Mouse (Mus musculus): ENCODE data around the gene Atrip.
A peak's percentile ranks its signal among the peaks of the same experiment; 100 is the strongest.

Atrip gene

DNA sequence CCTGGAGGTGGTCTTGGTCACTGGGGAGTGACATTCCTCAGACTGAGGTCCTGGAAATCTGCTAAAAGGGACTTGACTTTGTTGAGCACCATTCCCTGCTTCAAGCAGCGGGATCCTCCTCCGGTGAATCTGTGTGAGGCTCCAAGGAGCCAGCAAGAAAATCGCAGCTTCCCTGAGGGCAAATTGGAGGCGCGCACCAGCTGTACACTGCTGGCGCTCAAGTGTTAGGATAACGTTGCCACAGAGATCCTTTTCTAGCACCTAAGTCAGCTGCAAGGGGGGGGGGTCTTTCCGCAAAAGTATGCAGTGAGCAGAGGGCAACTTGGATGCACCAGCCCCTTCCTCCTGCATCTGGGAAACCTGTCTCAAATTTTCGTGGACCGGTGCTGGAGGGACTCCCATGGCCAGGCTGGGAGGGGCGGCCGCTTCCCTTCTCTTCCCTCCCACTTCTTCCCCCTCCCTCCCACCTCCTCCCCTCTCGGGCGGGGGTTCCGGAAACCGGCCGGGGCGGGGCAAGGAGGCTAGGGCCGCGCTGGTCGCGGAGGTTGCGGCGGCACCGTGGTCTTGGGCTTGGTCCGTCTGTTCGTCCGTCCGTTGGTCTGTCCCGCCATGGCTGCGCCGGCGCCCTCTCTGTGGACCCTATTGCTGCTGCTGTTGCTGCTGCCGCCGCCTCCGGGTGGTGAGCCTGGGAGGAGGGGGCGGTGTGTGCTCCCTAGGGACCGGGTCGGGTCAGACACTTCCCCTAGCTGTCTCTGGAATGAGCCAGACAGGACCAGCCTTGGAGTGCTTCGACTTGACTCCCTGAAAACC, 35.6 kb downstream of the Atrip start, which contains the start of gene Shisa5:
TSS of gene Shisa5 (plus strand) at position 480 of the 810 bp plus-strand sequence.
- no peak for DNase-seq (ENCODE audit: low spot score)

DNA sequence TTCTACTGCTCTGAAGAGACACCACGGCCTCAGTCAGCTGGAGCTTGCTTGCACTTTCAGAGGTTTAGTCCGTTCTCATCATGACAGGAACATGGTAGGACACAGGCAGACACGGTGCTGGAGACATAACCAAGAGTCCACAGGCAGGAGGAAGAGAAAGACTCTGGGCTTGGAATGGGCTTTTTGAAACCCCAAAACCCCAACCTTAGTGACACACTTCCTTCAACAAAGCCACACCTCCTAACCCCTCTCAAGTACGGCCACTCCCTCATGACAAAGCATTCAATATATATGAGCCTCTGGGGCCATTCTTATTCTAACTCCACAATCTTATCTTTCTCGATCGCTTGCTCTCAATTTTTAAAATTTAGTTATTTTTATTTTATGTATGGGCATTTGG, 41.5 kb downstream of the Atrip start:
- DNase-seq (ENCODE audit: low spot score) = no peak

DNA sequence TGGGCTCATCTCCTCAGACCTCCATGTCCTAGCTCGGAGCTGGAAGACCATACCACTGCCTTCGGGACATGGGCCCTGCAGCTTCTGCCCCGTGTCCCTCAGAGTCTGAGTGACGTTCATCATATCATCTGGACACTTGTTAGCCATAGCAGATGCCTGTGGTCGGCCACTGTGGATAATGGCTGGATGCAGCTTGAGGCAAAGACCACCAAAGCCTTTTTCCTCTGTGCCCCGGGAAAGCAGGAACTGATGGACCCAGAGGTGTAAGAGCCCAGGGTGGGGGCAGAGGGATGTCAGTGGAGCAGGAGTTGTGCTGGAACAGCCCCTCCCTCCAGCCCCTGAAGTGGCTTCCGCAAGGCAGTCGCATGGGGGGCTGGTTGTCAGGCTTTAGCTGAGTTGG, 42.2 kb downstream of the Atrip start:
- no peak for DNase-seq (ENCODE audit: low spot score)

DNA sequence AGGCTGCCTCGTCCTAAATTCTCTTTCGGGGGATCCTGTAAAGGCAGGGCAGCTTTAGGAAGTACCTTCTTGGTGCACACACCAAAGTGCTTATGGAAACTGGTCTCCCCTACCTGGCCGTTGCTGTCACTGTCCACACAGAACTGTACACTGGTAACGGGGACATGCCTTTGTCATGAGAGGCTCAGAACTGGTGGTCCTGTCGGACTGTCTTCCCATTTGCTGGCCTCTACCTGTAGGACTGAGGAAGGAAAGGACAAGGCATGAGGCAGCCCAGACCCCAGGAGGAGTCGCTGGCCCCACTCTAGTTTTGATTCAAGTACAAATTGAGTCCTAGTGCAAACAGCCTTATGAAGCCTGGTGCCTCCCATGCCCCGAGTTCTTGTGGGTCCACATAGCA, 42.9 kb downstream of the Atrip start:
- DNase-seq (ENCODE audit: low spot score) = no peak

DNA sequence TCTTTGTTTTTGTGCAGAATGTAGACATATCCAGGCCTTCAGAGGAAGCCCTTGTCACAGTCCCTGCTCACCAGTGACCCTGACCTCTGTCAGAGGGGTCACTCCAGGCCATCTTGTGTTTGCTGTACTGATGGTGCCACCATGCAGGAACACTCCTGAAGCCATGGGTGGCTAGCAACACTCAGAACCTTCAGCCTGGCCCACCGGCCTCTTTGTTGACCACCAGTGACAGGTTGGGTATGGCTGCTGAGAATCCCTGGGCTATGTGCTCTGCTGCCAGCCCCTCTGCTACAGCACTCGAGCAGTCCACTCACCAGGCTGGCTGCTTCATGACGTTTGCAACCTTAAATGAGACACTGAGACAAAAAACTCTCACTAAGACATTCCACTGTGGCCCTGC, 43.6 kb downstream of the Atrip start:
- no peak for DNase-seq (ENCODE audit: low spot score)

DNA sequence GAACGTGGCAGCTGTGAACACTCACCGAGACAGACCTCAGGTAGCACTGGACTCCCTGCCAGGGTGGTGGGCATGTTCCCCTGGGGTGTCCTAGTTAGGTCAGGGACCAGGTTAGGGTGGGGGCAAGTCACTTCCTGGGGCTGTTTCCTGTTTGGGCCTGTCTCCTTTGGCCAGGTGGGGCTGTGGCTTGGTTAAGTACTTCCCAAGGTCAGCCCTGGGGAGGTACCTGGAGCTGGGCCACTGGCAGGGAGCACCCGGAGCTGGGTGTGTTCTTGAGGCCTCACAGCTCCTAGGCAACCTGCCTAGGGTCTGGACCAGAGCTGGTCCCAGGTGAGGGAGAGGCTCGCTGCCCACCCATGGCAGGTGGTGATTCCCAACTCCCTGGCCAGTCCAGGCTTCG, 45.0 kb downstream of the Atrip start:
- no peak for DNase-seq (ENCODE audit: low spot score)

DNA sequence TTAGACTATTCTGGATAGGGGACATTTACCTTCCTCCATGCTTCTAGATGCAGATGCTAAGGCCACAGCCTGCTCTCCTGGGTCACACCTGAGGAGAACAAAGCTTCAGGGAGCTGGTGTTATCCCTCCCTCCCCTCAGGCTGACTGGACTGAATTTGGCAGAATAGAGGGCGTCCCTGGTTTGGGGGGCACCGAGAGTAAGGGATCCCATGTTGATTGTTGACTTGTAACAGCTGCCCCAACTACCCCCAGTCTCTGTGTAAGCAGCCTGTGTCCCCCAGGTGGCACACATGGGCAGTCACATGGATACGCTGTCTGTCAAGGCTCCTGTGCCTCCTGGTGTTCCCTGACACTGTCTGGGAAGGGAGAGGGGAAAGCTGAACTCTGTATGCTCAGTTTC, 45.5 kb downstream of the Atrip start:
- no peak for DNase-seq (ENCODE audit: low spot score)

DNA sequence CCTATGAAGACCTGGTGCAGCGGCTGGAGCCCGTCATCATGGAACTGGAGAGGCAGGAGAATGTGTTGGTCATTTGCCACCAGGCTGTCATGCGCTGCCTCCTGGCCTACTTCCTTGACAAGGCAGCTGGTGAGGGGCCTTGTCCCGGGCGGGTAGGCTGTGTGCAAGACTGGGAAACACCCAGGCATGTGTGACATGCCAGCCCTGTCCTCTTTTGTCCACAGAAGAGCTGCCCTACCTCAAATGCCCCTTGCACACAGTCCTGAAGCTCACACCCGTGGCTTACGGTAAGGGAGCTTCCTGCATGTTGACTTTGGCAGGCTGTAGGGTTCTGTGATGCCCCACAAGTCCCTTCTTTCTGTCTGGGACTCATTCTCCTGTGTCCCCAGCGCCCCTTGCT, 46.4 kb downstream of the Atrip start:
- no peak for DNase-seq (ENCODE audit: low spot score)

DNA sequence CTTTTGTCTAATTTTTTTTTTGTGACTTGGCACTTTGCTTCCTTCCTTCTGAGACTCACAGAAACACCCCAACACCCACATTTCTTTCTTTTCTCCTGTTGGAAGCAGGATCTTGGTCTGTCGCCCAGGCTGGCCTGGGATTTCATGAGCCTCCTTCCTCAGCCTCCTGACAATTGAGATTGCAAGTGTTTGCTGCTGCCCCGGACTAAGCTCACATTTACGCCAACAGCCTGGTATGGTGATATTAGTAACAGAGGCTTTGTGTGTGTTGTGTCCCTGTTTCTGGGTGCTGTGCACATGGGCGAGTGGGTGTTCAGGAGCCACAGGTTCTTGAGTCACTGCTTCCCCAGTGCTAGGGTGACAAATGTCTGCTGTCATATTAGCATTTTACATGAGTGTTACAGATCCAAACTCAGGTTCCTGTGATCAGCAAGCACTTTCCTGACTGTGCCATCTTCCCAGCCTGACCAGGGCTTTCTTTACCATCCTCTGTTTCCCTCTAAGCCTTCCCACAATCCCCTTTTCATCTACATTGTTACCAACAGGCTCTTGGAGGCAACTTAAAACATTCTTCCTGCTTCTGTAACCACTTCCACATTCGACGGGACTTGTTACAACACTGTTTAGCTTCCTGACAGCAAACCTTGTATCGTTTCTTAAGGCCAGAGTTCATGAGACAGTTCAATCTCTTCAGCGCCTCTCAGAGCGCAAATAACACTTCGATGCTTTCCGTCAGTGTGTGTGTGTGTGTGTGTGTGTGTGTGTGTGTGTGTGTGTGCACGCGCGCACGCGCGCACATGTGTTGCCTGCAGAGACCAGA, 50.8 kb downstream of the Atrip start:
- no peak for DNase-seq (ENCODE audit: low spot score)

DNA sequence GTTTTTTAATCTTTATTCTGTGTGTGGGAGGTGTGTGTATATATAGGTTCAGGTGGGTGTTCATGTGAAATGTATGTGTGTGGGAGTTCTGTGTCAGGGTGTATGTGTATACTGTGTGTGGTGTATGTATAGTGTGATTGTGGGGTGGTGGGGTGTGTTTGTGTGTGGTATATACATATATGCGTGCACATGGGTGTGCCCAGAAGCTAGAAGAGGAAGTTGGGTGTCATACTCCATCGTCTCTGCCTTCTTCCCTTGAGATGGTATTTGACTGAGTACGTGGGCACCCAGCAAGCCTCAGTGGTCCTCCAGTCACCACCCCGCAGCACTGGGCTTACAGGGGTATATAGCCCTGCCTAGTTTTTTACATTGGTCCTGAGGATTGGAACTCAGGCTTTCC, 52.5 kb downstream of the Atrip start:
- no peak for DNase-seq (ENCODE audit: low spot score)

DNA sequence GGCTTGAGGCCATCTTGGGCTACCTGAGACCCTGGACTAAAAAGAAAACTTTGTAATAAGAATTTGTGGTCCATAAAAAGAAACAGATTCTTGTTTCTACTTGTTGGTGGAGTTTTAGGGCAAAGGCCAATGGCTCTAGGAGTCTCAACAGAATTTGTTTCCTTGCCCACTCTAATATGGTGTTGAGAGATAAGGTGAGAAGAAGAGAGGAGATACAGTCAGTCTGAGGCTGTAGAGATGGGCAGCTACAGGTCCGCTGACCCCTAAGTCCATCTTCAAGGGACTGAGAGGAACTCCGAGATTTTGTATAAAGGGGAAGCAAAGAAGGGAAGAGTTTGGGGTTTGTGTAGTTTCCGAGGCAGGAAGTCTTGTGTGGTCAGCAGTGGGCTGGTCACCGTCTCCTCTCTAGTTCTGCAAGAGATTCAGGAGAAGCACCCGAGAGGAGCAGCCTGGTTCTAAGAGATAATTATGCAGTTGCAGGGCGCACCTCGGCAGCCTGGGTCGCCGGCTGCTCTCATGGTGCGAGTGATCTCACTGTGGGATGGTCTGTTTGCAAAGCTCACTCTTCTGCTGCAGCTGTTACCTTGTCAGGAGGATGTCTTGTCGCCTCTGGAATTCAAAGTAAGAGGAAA, 56.8 kb downstream of the Atrip start:
- DNase-seq (ENCODE audit: low spot score) = peak; percentile 51

DNA sequence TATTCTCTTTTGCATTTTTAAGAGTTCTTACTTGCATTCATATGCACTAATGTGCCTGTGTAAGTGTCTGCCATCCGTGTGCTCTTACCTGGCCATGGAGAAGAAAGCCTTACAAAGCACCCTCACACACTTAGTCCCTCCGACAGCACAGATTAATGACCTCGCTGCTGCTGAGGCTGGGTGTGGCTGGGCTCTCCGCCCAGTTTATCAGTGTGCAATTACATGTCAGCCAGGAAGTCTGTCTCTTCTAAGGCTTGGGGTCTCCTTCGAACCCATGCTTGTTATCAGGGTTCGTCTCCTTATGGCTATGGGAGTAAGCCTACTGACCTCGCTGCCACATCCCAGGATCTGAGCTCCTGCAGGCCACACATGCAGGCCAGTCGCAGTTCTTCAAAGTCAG, 58.5 kb downstream of the Atrip start:
- DNase-seq (ENCODE audit: low spot score) = no peak

DNA sequence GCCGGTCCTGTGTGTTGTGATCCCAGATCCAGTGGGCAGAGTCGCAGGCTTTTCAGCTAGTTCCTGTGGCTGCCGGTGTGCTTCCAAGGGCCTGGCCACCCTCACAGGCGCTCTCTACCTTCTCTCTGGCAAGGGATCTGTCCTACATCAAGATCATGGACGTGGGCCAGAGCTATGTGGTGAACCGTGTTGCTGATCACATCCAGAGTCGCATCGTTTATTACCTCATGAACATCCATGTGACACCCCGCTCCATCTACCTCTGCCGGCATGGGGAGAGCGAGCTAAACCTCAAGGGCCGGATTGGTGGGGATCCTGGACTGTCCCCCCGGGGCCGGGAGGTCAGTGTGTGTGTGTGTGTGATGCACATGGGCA, 63.6 kb downstream of the Atrip start:
- no peak for DNase-seq (ENCODE audit: low spot score)

DNA sequence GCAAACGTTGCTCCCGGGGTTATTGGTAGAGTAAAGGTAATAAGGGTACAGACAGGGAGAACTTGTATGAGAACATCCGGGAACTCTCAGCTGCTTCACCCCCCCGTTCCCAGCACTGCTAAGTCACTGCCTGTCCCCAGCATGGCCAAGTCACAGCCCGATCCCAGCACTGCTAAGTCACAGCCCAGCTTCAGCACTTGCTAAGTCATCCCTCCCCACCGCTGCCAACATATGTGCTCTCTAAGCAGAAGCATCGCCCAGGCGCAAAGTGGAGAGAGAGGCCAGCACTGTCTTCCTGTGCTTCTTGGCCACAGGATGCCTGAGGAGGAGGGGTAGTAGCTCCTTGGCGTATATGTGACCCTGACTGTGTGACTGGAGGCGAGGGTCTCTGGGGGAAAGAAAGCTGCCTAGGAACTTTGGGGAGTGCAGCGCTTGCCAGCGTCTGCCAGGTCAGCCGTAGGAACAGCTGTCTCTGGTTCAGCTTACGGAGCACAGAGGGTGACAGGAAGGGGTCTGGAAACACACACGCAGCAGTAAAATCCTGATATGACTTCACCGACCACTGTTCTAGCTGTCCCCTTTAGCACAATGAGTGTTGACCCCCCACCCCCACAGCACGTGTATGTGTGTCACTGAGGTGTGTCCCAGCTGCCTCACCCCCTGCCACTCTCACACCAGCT, 64.1 kb downstream of the Atrip start:
- DNase-seq (ENCODE audit: low spot score) = no peak

DNA sequence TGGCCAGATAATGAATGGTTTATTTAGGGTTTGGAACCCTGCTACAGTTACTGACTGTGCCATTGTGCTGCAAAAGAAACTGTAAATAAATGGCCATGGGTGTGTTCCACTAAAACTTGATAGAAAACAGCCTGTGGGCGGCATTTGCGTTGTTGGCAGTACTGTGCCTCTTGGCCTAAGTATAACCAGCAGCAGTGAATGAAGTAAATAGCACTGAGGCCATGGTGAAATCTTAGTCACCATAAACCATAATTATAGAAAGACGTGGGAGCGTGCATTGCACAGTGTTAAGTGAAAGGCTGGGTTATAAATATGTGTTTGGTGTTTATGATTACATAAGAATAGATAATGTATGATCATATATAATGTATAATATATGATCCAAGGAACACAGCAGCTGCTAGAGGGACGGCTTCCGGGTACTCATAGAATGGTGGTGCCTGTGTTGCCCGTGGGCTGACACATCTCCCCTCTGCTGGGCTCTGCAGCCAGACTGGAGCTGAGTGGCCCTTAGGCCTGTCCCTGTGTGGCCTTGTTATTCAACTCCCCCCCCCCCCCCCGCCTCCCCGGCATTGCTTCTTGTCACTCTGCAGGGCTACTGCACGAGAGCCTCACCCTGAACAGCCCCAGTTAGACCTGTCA, 64.8 kb downstream of the Atrip start:
- DNase-seq (ENCODE audit: low spot score) = no peak

DNA sequence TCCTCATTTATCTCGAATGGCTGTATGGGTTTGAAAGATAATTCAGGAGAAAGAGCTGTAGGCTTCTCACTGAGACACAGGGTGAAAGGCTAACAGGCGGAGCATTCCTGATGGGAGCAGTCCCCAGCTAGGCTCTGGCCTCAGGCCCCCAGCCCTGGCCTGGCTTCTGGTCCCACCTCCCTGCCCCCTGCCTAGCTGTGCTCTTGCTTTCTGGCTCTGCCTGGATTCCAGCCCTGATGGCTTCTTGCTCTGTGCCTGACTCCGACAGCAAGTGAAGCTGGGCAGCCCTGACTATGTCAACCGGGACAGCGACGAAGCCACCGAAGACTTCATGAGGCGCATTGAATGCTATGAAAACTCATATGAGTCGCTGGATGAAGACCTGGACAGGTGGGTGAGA, 65.8 kb downstream of the Atrip start:
- DNase-seq (ENCODE audit: low spot score) = no peak
